Mouse (Mus musculus) hematopoietic stem cell, adult 5-6 weeks (primary cell): Measurements from ENCODE around the gene Plekhg6. TPM values are rescaled to one million over a fixed set of nuclear protein-coding genes. Genes with fewer than 3 reads are reported as not detected.

ENCODE experiments used
- ATAC-seq, 2 experiments: fragments of 125-278 bp in 1 of 2; replicated peaks in 1 of 2; 2 replicates each; pipeline ENCODE4 v1.8.0; 2016 to 2017; ENCODE audit warnings: inconsistent platforms in 2 of 2, mild to moderate bottlenecking in 2 of 2, moderate number of reproducible peaks in 2 of 2, low read depth in 1 of 2, moderate TSS enrichment in 1 of 2; ENCODE audit not compliant: low FRiP score in 2 of 2, poor library complexity in 2 of 2, severe bottlenecking in 2 of 2, insufficient read depth in 1 of 2, low TSS enrichment in 1 of 2
- total RNA-seq: library from RNA; stranded (forward); fragments of 172-1452, 232-1000 nt; gene quantifications from 2 replicates; pipeline ENCODE4 v1.2.3, GENCODE M21; 2017

Plekhg6 gene
- total RNA-seq = 0.19 and 0.25 TPM in 2 replicates

GRCm38 (mm10) chr6:125380372-125381360 is at the start of gene Plekhg6:
Gene Plekhg6 (minus strand): TSS chr6:125380793.
- no peak for ATAC-seq

GRCm38 (mm10) chr6:125429741-125430140 is 49.1 kb upstream of the Plekhg6 start:
- ATAC-seq = no peak

- peak; percentile 67 to 82 for ATAC-seq
Observed at GRCm38 (mm10) chr6:125426383-125427360, 46.1 kb upstream of the Plekhg6 start.

GRCm38 (mm10) chr6:125425205-125426090 is 44.9 kb upstream of the Plekhg6 start:
- peak; percentile 17 to 19; a peak in 1 of 4 replicates for ATAC-seq

- ATAC-seq = no peak
Observed at GRCm38 (mm10) chr6:125424156-125424555, 43.6 kb upstream of the Plekhg6 start.

GRCm38 (mm10) chr6:125423507-125423906 is 42.9 kb upstream of the Plekhg6 start:
- ATAC-seq = no peak

GRCm38 (mm10) chr6:125423099-125423498 is 42.5 kb upstream of the Plekhg6 start:
- no peak for ATAC-seq

GRCm38 (mm10) chr6:125422051-125422822 is 41.6 kb upstream of the Plekhg6 start:
- peak; percentile 59 to 68 for ATAC-seq

GRCm38 (mm10) chr6:125420458-125421063 is 40.0 kb upstream of the Plekhg6 start:
- ATAC-seq = no peak

- ATAC-seq = peak; percentile 60 to 73
Observed at GRCm38 (mm10) chr6:125418744-125419143, 38.2 kb upstream of the Plekhg6 start.

GRCm38 (mm10) chr6:125413326-125413725 is 32.7 kb upstream of the Plekhg6 start:
- no peak for ATAC-seq

- no peak for ATAC-seq
Observed at GRCm38 (mm10) chr6:125411661-125412060, 31.1 kb upstream of the Plekhg6 start.

- ATAC-seq = peak; percentile 65 to 86
Observed at GRCm38 (mm10) chr6:125410995-125411547, 30.5 kb upstream of the Plekhg6 start.

- ATAC-seq = no peak
Observed at GRCm38 (mm10) chr6:125410551-125410950, 30.0 kb upstream of the Plekhg6 start.

GRCm38 (mm10) chr6:125407657-125408056 is 27.1 kb upstream of the Plekhg6 start:
- ATAC-seq = no peak
